Mouse (Mus musculus) spleen, adult 2 months (tissue): ENCODE data around the gene Rnf167.

ENCODE experiments used
- CTCF ChIP-seq: fragments of 200-500 bp; IDR thresholded peaks from 2 replicates; pipeline ENCODE4 v1.5.1; 2011; ENCODE audit warnings: mild to moderate bottlenecking, inconsistent platforms; ENCODE audit not compliant: insufficient read depth, insufficient read length, insufficient replicate concordance; ENCODE audit errors: extremely low read depth
- POLR2A ChIP-seq: fragments of 200-500 bp; IDR thresholded peaks from 2 replicates; pipeline ENCODE4 v1.6.1; 2011; ENCODE audit warnings: low read depth, low read length, inconsistent platforms

DNA sequence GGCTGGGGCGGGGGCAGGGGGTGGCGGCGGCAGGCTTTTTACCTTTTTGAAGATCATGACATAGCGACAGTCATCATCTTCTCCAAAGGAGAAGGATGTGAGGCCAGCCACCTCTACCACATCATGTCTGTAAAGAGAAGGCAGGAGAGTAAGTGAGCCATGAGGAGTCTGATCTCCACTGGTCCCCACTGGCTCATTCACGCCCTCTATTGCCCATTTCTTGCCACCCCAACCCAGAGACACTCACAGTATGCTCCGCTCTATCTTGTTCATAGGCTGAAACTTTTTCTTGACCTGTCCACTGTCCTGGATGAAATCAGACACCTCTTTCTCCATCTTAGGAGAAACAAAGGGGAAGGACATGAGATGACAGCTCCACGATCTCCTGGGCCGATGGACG lies 17.7 kb downstream of the Rnf167 start:
- no peak for TF ChIP-seq CTCF
- TF ChIP-seq POLR2A: no peak
